Mouse (Mus musculus) liver, postnatal 0 days (tissue): ENCODE data around the gene Mrps18a.
A peak's percentile ranks its signal among the peaks of the same experiment; 100 is the strongest.

Experiments
- CTCF ChIP-seq: sonication (generic); IDR thresholded peaks from 2 replicates; pipeline ENCODE4 v1.5.1; 2016; ENCODE audit warnings: antibody characterized with exemption, low read depth
- EP300 ChIP-seq: IDR thresholded peaks from 2 replicates; pipeline ENCODE4 v1.6.1; 2016; ENCODE audit warnings: antibody characterized with exemption, low read depth, mild to moderate bottlenecking

DNA sequence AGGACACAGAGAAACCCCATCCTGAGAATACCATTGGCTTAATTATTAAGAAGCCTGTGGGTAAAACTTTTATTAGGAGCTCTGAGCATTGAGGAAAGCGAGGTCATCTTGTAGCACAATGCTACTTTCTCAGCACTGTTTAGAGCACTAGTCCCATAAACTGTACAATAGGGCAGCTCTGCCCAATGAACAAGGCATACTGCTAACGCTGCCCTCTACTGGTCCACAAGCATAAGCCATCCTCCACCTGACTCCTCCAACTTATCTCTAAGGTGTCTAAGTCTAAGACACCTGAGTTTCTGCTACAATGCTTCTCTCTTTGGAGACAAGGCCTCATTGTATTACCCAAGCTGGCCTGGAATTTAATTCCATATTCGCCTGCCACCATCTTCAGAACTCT lies 59.8 kb downstream of the Mrps18a start:
- no peak for TF ChIP-seq EP300
- TF ChIP-seq CTCF, result peak; percentile 85
